Mouse (Mus musculus) G1E (cell line): ENCODE results near the gene Tomm5.
"Not testable (repeated sequence)": the region's sequence is repeated elsewhere in the genome, so short reads cannot be mapped to it uniquely, and the experiment has no call there.

ENCODE experiments used
- CTCF ChIP-seq: IDR thresholded peaks from 2 replicates; pipeline ENCODE4 v1.5.1; 2012; ENCODE audit warnings: low read depth, low read length, inconsistent platforms, mixed read lengths
- GATA1 ChIP-seq: IDR thresholded peaks from 2 replicates; pipeline ENCODE4 v1.6.1; 2012; ENCODE audit warnings: borderline replicate concordance, low read length, inconsistent platforms, mixed read lengths

- TF ChIP-seq CTCF, GATA1: not testable (repeated sequence)
Observed at GRCm38 (mm10) chr4:45081041-45081440, 26.9 kb downstream of the Tomm5 start.
